Mouse (Mus musculus): ENCODE measurements around the gene Ifi205.

- TF ChIP-seq POLR2A (IDR thresholded peaks at IDR 0.05; ENCODE audit: insufficient read depth, low read length) (no peak), CTCF (IDR thresholded peaks at IDR 0.05; ENCODE audit: low read depth, low read length) (no peak)
Measured at GRCm38 (mm10) chr1:173995003-173995402, 36.6 kb downstream of the Ifi205 start.
